Mouse (Mus musculus) urinary bladder, postnatal 4 days (tissue): ENCODE measurements around the gene Ifih1.

ENCODE experiments used
- DNase-seq, 2 experiments: peaks; one replicate each; pipeline ENCODE4 v3.0.0; 2021 to 2022; ENCODE audit warnings: low spot score in 2 of 2

Ifih1 gene

DNA sequence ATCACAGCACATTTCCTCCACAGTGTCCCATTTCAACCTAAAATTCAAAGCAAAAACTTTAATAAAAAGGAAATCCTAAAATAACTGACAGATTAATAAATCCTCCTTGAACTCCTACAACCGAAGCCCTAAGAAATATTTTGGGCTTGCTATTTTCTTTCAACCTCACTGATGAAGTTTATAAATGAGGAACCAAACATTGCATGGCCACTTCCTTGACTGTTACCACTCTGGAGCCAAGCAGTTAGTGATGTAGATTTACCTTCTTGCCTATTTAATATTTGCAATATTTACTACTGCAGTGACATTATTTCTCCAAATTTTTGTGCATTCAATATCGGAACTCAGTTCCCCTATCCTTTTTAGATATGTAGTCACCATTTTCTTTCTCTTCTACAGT lies 6.2 kb downstream of the Ifih1 start:
- DNase-seq: no peak

DNA sequence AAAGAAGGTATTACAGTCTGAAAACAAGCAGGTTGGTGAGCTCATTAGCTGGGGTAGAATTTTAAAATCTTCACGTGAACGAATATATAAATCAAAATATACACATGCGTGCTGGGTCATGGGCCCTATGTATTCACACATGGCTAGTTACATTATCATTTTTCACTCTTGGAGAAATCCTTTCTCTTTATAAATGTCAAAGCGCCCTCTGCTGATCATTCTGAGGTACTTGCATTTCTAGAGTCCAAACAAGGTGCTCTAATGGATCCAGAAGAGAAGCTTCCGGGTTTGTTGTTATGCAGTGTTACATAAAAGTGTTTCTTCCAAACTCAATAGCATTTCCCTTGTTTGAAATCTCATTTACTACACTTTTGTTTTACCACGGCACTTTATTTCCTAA lies 15.6 kb downstream of the Ifih1 start:
- DNase-seq: no peak

DNA sequence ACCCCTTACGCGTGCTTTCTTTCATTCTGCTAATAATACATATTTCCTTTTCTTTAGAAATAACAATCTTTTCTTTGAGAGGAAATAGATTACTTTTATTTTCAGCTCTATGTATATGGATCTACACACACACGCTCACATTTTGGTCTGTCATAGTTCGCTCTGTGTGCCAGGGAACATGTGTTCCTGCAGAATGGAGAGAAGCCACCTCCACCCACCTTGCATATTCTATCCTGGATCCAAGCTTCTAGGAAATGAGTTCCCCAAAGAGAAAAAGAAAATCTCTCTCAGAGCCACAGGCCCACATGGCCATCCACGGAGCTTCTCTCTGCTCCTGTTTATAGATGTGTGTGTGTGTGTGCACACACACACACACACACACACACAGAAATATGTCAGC lies 17.7 kb downstream of the Ifih1 start:
- DNase-seq: no peak

DNA sequence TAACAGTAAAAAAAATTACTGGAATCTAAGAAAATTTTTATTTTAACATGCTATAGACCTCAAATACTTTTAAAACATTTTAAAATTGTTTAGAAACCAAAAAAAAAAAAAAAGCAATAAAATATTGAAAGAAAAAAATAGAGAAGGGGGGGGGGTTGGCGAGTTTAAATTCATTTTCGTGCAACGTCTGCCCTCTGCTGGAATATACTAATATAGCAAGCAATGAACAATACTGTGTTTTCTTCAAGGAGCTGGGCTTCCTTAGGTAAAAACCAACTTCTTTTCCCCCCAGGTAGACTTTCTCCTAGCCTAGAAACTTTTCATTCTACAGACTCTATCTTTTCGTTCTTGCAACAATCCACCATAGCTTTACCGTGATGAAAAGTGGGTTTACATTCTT lies 18.3 kb downstream of the Ifih1 start:
- DNase-seq: no peak

- DNase-seq: no peak
Measured at GRCm38 (mm10) chr2:62623024-62623441, 23.0 kb downstream of the Ifih1 start.

- no peak for DNase-seq
Measured at GRCm38 (mm10) chr2:62619679-62620078, 26.4 kb downstream of the Ifih1 start.

DNA sequence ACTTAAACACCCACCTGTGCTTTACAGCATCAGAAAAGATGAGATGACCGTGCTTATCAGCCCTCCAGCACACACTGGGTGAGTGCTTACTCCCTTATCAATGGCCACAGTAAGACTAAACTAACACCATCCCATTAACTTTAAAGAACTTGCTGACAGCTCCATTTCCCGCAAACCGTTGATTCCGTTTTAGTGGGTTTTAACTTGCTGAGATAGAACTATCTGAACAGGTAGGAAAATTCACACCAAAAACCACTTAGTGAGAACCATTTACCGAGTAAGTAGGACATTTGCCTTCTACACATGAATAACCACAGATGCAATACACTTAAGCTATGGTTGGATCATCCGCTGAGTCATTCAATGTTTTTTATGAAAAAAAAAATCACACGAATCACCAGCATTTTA lies 27.1 kb downstream of the Ifih1 start:
- DNase-seq: no peak

GRCm38 (mm10) chr2:62613133-62613532 lies 32.9 kb downstream of the Ifih1 start:
- DNase-seq: no peak

DNA sequence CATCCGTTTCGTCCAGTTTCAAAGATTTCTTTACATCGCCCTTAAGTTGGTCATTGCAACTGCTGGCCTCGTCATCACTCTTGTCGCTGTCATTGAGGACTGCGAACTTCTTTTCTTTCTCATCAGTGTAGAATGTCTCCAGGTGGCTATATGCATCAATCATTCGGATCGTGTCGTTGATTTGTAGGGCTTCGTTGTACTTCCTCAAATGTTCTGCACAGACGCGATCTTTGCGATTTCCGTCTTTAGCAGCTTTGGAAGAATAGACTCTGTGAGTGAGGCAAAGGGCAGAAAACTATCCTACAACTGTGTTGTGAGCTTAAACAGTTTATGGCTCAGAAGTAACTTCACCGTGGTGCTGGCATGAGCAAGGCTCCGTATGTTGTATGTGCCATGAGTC lies 39.9 kb downstream of the Ifih1 start:
- DNase-seq: no peak

DNA sequence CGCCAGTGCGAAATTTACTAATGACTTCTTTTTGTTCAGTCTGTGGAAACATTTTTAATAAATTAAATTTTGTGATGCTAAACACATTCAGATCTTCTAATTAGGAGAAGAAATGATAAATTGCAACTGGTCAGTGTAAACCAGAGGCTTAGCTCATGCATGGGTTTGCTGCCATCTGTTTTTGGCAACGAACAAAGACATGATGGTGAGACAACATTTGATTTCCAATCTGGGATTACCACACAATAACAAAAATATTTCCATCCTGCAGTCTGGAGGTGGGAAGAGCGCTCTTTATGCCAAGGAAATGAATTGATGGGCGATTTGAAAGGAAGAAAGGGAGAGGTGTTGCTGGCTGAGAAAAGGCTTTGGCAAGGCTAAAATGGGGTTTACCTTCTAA lies 42.5 kb downstream of the Ifih1 start:
- DNase-seq: no peak

DNA sequence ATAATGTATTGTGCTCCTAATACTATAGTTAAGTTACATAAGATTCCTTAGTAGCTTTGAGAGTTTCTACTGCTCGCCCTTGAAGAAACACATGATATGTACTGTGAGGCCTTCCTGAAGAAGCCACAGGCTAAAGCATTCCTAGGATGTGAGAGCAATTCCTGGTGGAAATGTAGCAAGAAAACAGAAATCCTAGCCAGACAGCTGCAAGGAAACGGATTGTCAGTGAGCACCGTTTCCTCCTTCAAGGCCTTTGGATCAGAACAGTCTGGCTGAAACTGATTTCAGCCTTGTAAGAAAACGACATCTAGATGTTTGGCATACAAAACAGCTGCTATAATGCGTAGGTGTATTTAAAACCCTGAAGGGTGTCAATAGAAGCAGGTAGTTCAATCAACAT lies 49.5 kb downstream of the Ifih1 start:
- no peak for DNase-seq

DNA sequence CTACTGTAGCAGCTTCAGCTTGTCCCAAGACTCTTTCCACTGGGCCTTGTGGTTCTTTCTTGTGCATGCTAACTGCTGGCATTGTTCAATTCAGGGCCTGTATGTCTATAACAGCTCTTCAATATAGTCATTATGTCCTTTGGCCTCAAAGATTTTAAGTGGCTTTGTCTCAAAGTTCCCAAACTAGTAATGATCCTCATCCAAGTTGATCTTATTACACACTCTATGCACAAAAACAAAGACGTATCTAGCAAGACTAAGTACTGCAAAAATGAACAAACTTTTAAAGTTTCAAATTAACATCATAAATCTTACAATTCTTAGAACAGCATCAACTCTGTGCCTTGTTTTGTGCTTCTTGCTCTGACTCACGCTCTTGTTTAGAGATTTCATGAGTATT lies 51.6 kb downstream of the Ifih1 start:
- DNase-seq: no peak

DNA sequence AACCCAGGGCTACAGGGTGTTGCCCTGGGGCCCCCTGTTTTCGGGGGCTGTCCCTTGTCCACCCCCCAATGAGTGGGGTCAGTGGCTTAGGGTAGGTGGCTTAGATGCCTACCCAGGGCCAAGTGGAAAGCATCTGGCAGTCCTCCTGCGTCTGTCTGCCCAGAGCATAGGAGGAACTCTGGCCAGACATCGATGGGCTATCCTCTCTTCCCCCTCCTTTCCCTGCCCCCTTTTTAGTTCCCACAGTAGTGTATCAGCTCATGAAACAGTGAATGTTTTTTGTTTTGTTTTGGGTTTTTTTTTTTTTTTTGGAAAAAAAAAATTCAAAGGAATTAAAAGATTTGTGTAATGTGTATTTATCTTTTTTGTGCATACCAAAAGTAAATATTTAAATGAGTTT lies 54.5 kb downstream of the Ifih1 start:
- DNase-seq: no peak

DNA sequence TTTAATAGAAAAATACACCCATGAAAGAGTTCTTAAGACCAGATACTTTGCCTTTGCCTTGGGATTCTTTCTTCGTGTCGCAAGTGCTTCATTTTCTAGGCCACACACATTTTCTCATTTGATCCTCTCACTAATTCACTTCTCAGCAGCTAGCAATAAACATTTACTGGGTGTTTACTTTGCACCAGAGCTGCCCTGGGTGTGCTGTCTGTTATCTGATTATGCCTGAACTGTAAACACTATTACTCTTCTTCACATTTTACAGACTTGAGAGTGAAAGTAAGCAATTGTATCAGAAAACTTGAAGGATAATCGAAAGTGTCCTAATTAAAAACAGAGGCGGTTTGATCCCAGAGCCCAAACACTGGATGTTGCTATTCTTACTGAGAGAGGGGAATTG lies 56.7 kb downstream of the Ifih1 start:
- DNase-seq: no peak

- no peak for DNase-seq
Measured at GRCm38 (mm10) chr2:62585769-62586168, 60.3 kb downstream of the Ifih1 start.

DNA sequence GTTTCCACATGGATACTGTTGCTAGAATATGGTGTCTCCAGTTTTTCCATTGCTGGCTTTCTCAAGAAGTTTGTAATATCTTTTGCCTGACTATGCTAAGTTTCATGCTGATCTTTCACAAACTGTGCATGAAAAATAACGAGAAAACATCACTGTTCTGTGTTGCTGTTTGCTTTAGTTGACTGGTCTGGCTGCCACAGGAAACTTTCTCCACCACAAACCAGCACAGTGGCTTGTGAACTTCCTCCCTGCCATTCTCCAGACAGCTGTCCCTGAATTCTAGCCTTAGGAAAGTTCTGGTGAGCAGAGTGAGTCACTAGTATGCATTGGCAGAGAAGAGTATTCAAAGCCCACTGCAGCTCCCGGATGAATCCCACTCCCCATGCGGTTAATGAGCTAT lies 71.1 kb downstream of the Ifih1 start:
- DNase-seq: no peak

DNA sequence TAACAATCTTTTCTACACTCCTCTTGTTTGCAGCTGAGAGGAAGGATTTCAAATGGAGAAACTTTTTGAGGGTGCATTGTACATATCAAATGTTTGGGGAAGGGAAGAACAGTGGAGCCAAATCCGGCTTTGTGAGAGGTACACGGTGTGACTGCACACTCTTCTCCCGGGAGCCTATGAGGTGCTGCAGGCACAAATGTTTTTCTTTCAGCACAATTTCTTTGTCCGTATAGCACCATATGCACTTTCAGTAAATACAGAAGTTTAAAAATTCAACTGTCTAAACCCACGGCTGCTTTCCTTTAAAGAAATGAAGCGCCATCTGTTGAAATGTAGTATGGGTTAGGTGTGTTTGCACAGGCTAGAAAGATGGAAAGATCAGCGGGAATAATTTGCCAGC lies 71.8 kb downstream of the Ifih1 start:
- DNase-seq: no peak

GRCm38 (mm10) chr2:62573753-62574159 lies 72.3 kb downstream of the Ifih1 start, which contains the start of gene Fap:
Gene Fap, minus strand, starts transcription at chr2:62574075.
- DNase-seq: no peak

- DNase-seq: no peak
Measured at GRCm38 (mm10) chr2:62573099-62573752, 72.8 kb downstream of the Ifih1 start.

GRCm38 (mm10) chr2:62564687-62565086 lies 81.4 kb downstream of the Ifih1 start:
- DNase-seq: no peak

GRCm38 (mm10) chr2:62562661-62563485 lies 83.2 kb downstream of the Ifih1 start:
- no peak for DNase-seq

DNA sequence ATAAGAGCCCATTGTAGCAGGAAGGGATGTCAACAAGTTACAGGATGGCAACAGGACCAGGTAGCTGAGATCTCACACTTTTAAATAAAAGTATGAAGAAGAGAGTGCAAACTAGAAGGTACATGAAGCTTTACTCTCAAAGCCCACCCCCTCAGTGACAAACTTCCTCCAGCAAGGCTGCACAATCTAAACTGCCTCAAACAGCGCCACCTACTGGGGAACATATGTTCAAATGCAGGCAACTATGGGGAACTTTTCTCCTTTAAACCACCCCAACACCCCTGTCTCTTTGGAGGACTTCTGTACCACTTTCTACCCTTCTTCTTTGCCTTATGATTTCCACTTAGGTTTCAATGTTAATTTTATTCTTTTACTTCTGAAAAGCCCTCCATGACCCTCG lies 88.6 kb downstream of the Ifih1 start:
- no peak for DNase-seq

- no peak for DNase-seq
Measured at GRCm38 (mm10) chr2:62556349-62556748, 89.7 kb downstream of the Ifih1 start.
